Mouse (Mus musculus) MEL (cell line): ENCODE measurements around the gene Tfpi2. TPM values are rescaled to one million over a fixed set of nuclear protein-coding genes. Genes with fewer than 3 reads are reported as not detected.

Experiments
- DNase-seq: peaks from one replicate; pipeline ENCODE4 v3.0.0; 2011; ENCODE audit warnings: low read depth, low spot score
- H3K27ac ChIP-seq: 2 replicates; pipeline ENCODE4 v1.5.1; 2012; ENCODE audit warnings: low read depth, mild to moderate bottlenecking, control low read depth, low read length, moderate library complexity; ENCODE audit not compliant: control insufficient read depth
- H3K27me3 ChIP-seq, 2 experiments: fragments of 150-350 bp in 1 of 2; sonication (generic) in 1 of 2; 2 replicates each; pipeline ENCODE4 v1.6.1; 2012; ENCODE audit warnings: low read length in 2 of 2, mild to moderate bottlenecking in 2 of 2, improper control_type of control experiment in 1 of 2, moderate library complexity in 1 of 2; ENCODE audit not compliant: insufficient read depth in 2 of 2, control insufficient read depth in 1 of 2
- H3K36me3 ChIP-seq, 2 experiments: 2 replicates each; pipeline ENCODE4 v1.6.1; 2012 to 2014; ENCODE audit warnings: low read length in 2 of 2, improper control_type of control experiment in 1 of 2, inconsistent platforms in 1 of 2, mild to moderate bottlenecking in 1 of 2; ENCODE audit not compliant: insufficient read depth in 2 of 2, control insufficient read depth in 1 of 2
- H3K4me1 ChIP-seq, 2 experiments: fragments of 150-350 bp in 1 of 2; sonication (generic) in 1 of 2; 2 replicates each; pipeline ENCODE4 v1.6.1; 2012; ENCODE audit warnings: low read length in 2 of 2, improper control_type of control experiment in 1 of 2, mild to moderate bottlenecking in 1 of 2; ENCODE audit not compliant: insufficient read depth in 2 of 2, control insufficient read depth in 1 of 2
- H3K4me3 ChIP-seq, 2 experiments: fragments of 150-350 bp in 1 of 2; sonication (generic) in 1 of 2; 2 replicates each; pipeline ENCODE4 v1.5.1; 2012; ENCODE audit warnings: low read depth in 2 of 2, low read length in 2 of 2, mild to moderate bottlenecking in 2 of 2, moderate library complexity in 2 of 2, control low read depth in 1 of 2, improper control_type of control experiment in 1 of 2; ENCODE audit not compliant: control insufficient read depth in 1 of 2, insufficient read depth in 1 of 2
- H3K79me2 ChIP-seq: 2 replicates; pipeline ENCODE4 v1.6.1; 2012; ENCODE audit warnings: mild to moderate bottlenecking, low read length, moderate library complexity; ENCODE audit not compliant: control insufficient read depth, poor library complexity, insufficient read depth
- H3K9ac ChIP-seq: 2 replicates; pipeline ENCODE4 v1.6.1; 2012; ENCODE audit warnings: low read depth, mild to moderate bottlenecking, control low read depth, low read length, moderate library complexity; ENCODE audit not compliant: control insufficient read depth, poor library complexity, severe bottlenecking
- H3K9me3 ChIP-seq: fragments of 150-350 bp; sonication (generic); replicated peaks from 2 replicates; pipeline ENCODE4 v1.6.1; 2012; ENCODE audit warnings: mild to moderate bottlenecking, low read length, improper control_type of control experiment, moderate library complexity; ENCODE audit not compliant: insufficient read depth
- CHD2 ChIP-seq: IDR thresholded peaks from 2 replicates; pipeline ENCODE4 v1.6.1; 2011; ENCODE audit warnings: low read length, improper control_type of control experiment
- CTCF ChIP-seq, 3 experiments: IDR thresholded peaks in 2 of 3; conservative IDR thresholded peaks in 1 of 3; 2 replicates each; pipeline ENCODE4 v1.5.1; 2011 to 2012; ENCODE audit warnings: low read length in 3 of 3, low read depth in 2 of 3, mild to moderate bottlenecking in 2 of 3, improper control_type of control experiment in 1 of 3, inconsistent platforms in 1 of 3, mixed read lengths in 1 of 3, moderate library complexity in 1 of 3; ENCODE audit not compliant: control insufficient read depth in 1 of 3, insufficient read depth in 1 of 3, poor library complexity in 1 of 3, severe bottlenecking in 1 of 3
- ELF1 ChIP-seq: IDR thresholded peaks from 2 replicates; pipeline ENCODE4 v1.6.1; 2014; ENCODE audit warnings: low read depth, mild to moderate bottlenecking, inconsistent platforms, low read length, improper control_type of control experiment, moderate library complexity
- GATA1 ChIP-seq: IDR thresholded peaks from 2 replicates; pipeline ENCODE4 v1.6.1; 2011; ENCODE audit warnings: low read depth, low read length, improper control_type of control experiment
- HCFC1 ChIP-seq: IDR thresholded peaks from 2 replicates; pipeline ENCODE4 v1.6.1; 2012; ENCODE audit warnings: low read depth, mild to moderate bottlenecking, inconsistent platforms, low read length, improper control_type of control experiment, moderate library complexity
- KAT2A ChIP-seq: conservative IDR thresholded peaks from 2 replicates; pipeline ENCODE4 v1.6.1; 2012; ENCODE audit warnings: low read depth, low read length, improper control_type of control experiment, inconsistent platforms
- MAFK ChIP-seq: IDR thresholded peaks from 2 replicates; pipeline ENCODE4 v1.6.1; 2011; ENCODE audit warnings: low read depth, mild to moderate bottlenecking, low read length, improper control_type of control experiment, borderline replicate concordance
- MAX ChIP-seq: IDR thresholded peaks from 2 replicates; pipeline ENCODE4 v1.6.1; 2011; ENCODE audit warnings: low read length, improper control_type of control experiment
- MAZ ChIP-seq: IDR thresholded peaks from 2 replicates; pipeline ENCODE4 v1.6.1; 2012; ENCODE audit warnings: low read depth, mild to moderate bottlenecking, inconsistent platforms, low read length, improper control_type of control experiment
- MEF2A ChIP-seq: IDR thresholded peaks from 2 replicates; pipeline ENCODE4 v1.6.1; 2014; ENCODE audit warnings: low read depth, mild to moderate bottlenecking, inconsistent platforms, low read length, improper control_type of control experiment; ENCODE audit not compliant: poor library complexity, insufficient replicate concordance, severe bottlenecking; ENCODE audit errors: extremely low read depth
- NRF1 ChIP-seq: IDR thresholded peaks from 2 replicates; pipeline ENCODE4 v1.6.1; 2014; ENCODE audit warnings: low read depth, mild to moderate bottlenecking, inconsistent platforms, low read length, improper control_type of control experiment, moderate library complexity; ENCODE audit not compliant: poor library complexity, insufficient read depth, severe bottlenecking
- SIN3A ChIP-seq: IDR thresholded peaks from 2 replicates; pipeline ENCODE4 v1.6.1; 2012; ENCODE audit warnings: low read length, improper control_type of control experiment, inconsistent platforms
- TAL1 ChIP-seq: IDR thresholded peaks from 2 replicates; pipeline ENCODE4 v1.6.1; 2012; ENCODE audit warnings: mild to moderate bottlenecking, inconsistent platforms, low read length, moderate library complexity, mixed read lengths
- UBTF ChIP-seq: IDR thresholded peaks from 2 replicates; pipeline ENCODE4 v1.6.1; 2012; ENCODE audit warnings: low read depth, mild to moderate bottlenecking, inconsistent platforms, low read length, improper control_type of control experiment, moderate library complexity, borderline replicate concordance; ENCODE audit not compliant: insufficient read depth
- USF1 ChIP-seq: IDR thresholded peaks from 2 replicates; pipeline ENCODE4 v1.6.1; 2014; ENCODE audit warnings: low read depth, mild to moderate bottlenecking, inconsistent platforms, low read length, improper control_type of control experiment, moderate library complexity
- USF2 ChIP-seq, 2 experiments: IDR thresholded peaks; 2 replicates each; pipeline ENCODE4 v1.6.1; 2011 to 2012; ENCODE audit warnings: improper control_type of control experiment in 2 of 2, low read length in 2 of 2, borderline replicate concordance in 1 of 2, inconsistent platforms in 1 of 2, low read depth in 1 of 2, mild to moderate bottlenecking in 1 of 2; ENCODE audit not compliant: insufficient read depth in 1 of 2
- ZKSCAN1 ChIP-seq: IDR thresholded peaks from 2 replicates; pipeline ENCODE4 v1.6.1; 2012; ENCODE audit warnings: low read depth, mild to moderate bottlenecking, inconsistent platforms, low read length, improper control_type of control experiment, moderate library complexity
- ZNF384 ChIP-seq: IDR thresholded peaks from 2 replicates; pipeline ENCODE4 v1.6.1; 2012; ENCODE audit warnings: low read depth, mild to moderate bottlenecking, inconsistent platforms, low read length, improper control_type of control experiment
- polyA plus RNA-seq, 2 experiments: library from polyadenylated mRNA; stranded (reverse) in 1 of 2; unstranded in 1 of 2; fragments of >175 nt in 1 of 2; fragments of >200 nt in 1 of 2; gene quantifications; 2 replicates each; pipeline versions ENCODE4 v1.2.1 to v1.2.4; 2012; ENCODE audit warnings: low replicate concordance in 2 of 2, low read depth in 1 of 2; ENCODE audit not compliant: insufficient read length in 2 of 2, insufficient read depth in 1 of 2, missing spikeins in 1 of 2
- total RNA-seq: library from RNA; depleted of rRNA; stranded (reverse); fragments of 300-350 nt; gene quantifications from 2 replicates; pipeline ENCODE4 v1.2.3, GENCODE M21; 2012

Tfpi2 gene
- total and polyA plus RNA-seq, 3 experiments: not detected

DNA sequence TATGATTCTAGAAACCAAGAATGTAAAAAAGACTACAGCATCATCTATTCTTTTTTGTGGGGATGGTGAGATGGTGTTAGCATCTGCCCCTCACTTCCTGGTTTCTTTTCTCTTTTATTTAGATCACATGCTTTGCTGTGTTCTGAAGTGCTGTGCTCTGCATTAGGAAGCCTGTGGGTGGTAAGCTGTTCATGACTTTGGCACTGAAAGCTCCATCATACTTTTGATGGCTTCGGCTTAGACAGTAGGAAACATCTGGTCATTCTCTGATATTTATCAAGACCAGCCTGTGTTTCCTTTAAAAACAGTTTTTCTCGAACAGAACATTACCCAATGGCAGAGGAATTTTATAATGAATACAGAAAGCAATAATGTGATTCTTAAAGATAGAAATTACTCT, 37.6 kb upstream of the Tfpi2 start:
- DNase-seq: no peak
- Histone ChIP-seq H3K9ac (no peak overlapping the region), H3K27ac (no peak overlapping the region), H3K9me3 (no peaks in the 10 kb centered on the region), H3K4me1 (no peaks in the 10 kb centered on the region), H3K79me2 (no peaks in the 10 kb centered on the region), H3K27me3 (peaks cover 0 to 2% of the 10 kb centered on the region in 2 experiments; a peak in 3 of 4 replicates), H3K4me3 (no peak overlapping the region), H3K36me3 (no peaks in the 10 kb centered on the region)
- TF ChIP-seq CTCF (IDR thresholded peaks at IDR 0.05 in 2 of 3, conservative IDR thresholded peaks at IDR 0.05 in 1 of 3; ENCODE audit: control insufficient read depth in 1 of 3, insufficient read depth in 1 of 3, low read depth in 2 of 3, low read length in 3 of 3, poor library complexity in 1 of 3, severe bottlenecking in 1 of 3): no peak
- TF ChIP-seq USF1: no peak
- no peak for TF ChIP-seq CHD2
- TF ChIP-seq KAT2A: no peak
- TF ChIP-seq TAL1: no peak
- TF ChIP-seq ELF1: no peak
- no peak for TF ChIP-seq MEF2A
- TF ChIP-seq SIN3A: no peak
- TF ChIP-seq HCFC1: no peak
- no peak for TF ChIP-seq UBTF
- no peak for TF ChIP-seq GATA1
- no peak for TF ChIP-seq MAFK
- TF ChIP-seq ZNF384: no peak

GRCm38 (mm10) chr6:4022645-4023044, 33.9 kb upstream of the Tfpi2 start:
- Histone ChIP-seq H3K79me2 (no peaks in the 10 kb centered on the region), H3K4me1 (no peaks in the 10 kb centered on the region), H3K4me3 (no peak overlapping the region), H3K27ac (no peak overlapping the region), H3K36me3 (no peaks in the 10 kb centered on the region), H3K9me3 (no peaks in the 10 kb centered on the region), H3K9ac (no peak overlapping the region), H3K27me3 (peaks cover 0 to 2% of the 10 kb centered on the region in 2 experiments; a peak in 2 of 4 replicates)
- no peak for TF ChIP-seq USF2 (IDR thresholded peaks at IDR 0.05; ENCODE audit: borderline replicate concordance in 1 of 2, insufficient read depth in 1 of 2, low read depth in 1 of 2, low read length in 2 of 2)
- TF ChIP-seq ZNF384: no peak
- no peak for TF ChIP-seq ZKSCAN1
- TF ChIP-seq NRF1: no peak
- TF ChIP-seq MAX: no peak
- TF ChIP-seq MAZ: no peak
- no peak for TF ChIP-seq GATA1
- no peak for DNase-seq
